Mouse (Mus musculus) urinary bladder, adult 18-20 months (tissue): ENCODE results near the gene Aldh16a1.
"Not testable (repeated sequence)": the region's sequence is repeated elsewhere in the genome, so short reads cannot be mapped to it uniquely, and the experiment has no call there.

Source experiments
- DNase-seq, 2 experiments: peaks; one replicate each; pipeline ENCODE4 v3.0.0; 2022; ENCODE audit warnings: low spot score in 2 of 2, mixed read lengths in 2 of 2

The Aldh16a1 gene

GRCm38 (mm10) chr7:45117566-45117965 is 36.8 kb downstream of the Aldh16a1 start:
- DNase-seq: no peak

- no peak for DNase-seq
Observed at GRCm38 (mm10) chr7:45113476-45113875, 40.9 kb downstream of the Aldh16a1 start.

GRCm38 (mm10) chr7:45112529-45112928 is 41.9 kb downstream of the Aldh16a1 start:
- DNase-seq: no peak

- no peak for DNase-seq
Observed at GRCm38 (mm10) chr7:45111940-45112339, 42.4 kb downstream of the Aldh16a1 start.

- DNase-seq: not testable (repeated sequence)
Observed at GRCm38 (mm10) chr7:45110089-45110488, 44.3 kb downstream of the Aldh16a1 start.

GRCm38 (mm10) chr7:45107052-45107645 is 47.2 kb downstream of the Aldh16a1 start:
- DNase-seq: no peak

GRCm38 (mm10) chr7:45106441-45106840 is 47.9 kb downstream of the Aldh16a1 start:
- no peak for DNase-seq

GRCm38 (mm10) chr7:45105491-45105890 is 48.9 kb downstream of the Aldh16a1 start:
- DNase-seq: no peak

- DNase-seq: no peak
Observed at GRCm38 (mm10) chr7:45104941-45105340, 49.4 kb downstream of the Aldh16a1 start.

GRCm38 (mm10) chr7:45103652-45104180 is 50.7 kb downstream of the Aldh16a1 start, which contains the start of gene Fcgrt:
Gene Fcgrt, minus strand, starts transcription at chr7:45103851.
- peak; percentile 55 to 91 for DNase-seq

GRCm38 (mm10) chr7:45102940-45103585 is 51.3 kb downstream of the Aldh16a1 start:
- DNase-seq: no peak

- DNase-seq: no peak
Observed at GRCm38 (mm10) chr7:45102441-45102840, 51.9 kb downstream of the Aldh16a1 start.

- DNase-seq: no peak
Observed at GRCm38 (mm10) chr7:45100046-45100445, 54.3 kb downstream of the Aldh16a1 start.

GRCm38 (mm10) chr7:45098541-45099240 is 55.7 kb downstream of the Aldh16a1 start:
- DNase-seq: no peak

- DNase-seq: no peak
Observed at GRCm38 (mm10) chr7:45097479-45097878, 56.9 kb downstream of the Aldh16a1 start.

GRCm38 (mm10) chr7:45095965-45096364 is 58.4 kb downstream of the Aldh16a1 start:
- DNase-seq: not testable (repeated sequence)

GRCm38 (mm10) chr7:45095367-45095766 is 59.0 kb downstream of the Aldh16a1 start:
- no peak for DNase-seq

GRCm38 (mm10) chr7:45094121-45094520 is 60.3 kb downstream of the Aldh16a1 start:
- DNase-seq: no peak

- DNase-seq: no peak
Observed at GRCm38 (mm10) chr7:45093516-45093905, 60.9 kb downstream of the Aldh16a1 start.

GRCm38 (mm10) chr7:45092828-45093515 is 61.4 kb downstream of the Aldh16a1 start:
- DNase-seq: no peak

GRCm38 (mm10) chr7:45092048-45092447 is 62.3 kb downstream of the Aldh16a1 start, which contains the start of gene Rcn3:
Gene Rcn3, minus strand, starts transcription at chr7:45092221.
- DNase-seq: peak in 1 of 2 experiments; percentile 84
